Comparison of ENCODE assay signal across 8 mouse cellular contexts in genomic region chr12:112665881-112666544, GRCm38 (mm10). TPM values are rescaled to one million over a fixed set of nuclear protein-coding genes. Genes with fewer than 3 reads are reported as not detected.
A peak's percentile ranks its signal among the peaks of the same experiment; 100 is the strongest.
DNase-seq lines count a peak whose midpoint lies in the region; ATAC-seq and TF ChIP-seq lines count a peak whose summit lies in the region.

No protein-coding gene starts in this region.

- H3K36me3 ChIP-seq in forebrain, embryonic 13.5 days (ENCODE audit: poor library complexity, severe bottlenecking) = peaks cover 85% of the 10 kb centered on the region
- peaks cover 71% of the 10 kb centered on the region for H3K36me3 ChIP-seq in hindbrain, embryonic 14.5 days (replicated peaks; ENCODE audit: control insufficient read depth, insufficient read depth)
- peaks cover 68% of the 10 kb centered on the region for H3K36me3 ChIP-seq in neural tube, embryonic 13.5 days

- H3K27ac ChIP-seq in left cerebral cortex, adult 2 months = peak overlapping the region; percentile 66
- peak overlapping the region; percentile 95 for H3K27ac ChIP-seq in forebrain, embryonic 13.5 days
- H3K27ac ChIP-seq in hindbrain, embryonic 14.5 days = peak overlapping the region; percentile 88
- H3K27ac ChIP-seq in neural tube, embryonic 13.5 days (replicated peaks) = peak overlapping the region; percentile 96
- no peak overlapping the region for H3K27ac ChIP-seq in cerebellum, adult 2 months (ENCODE audit: insufficient read depth, low read length)

- no peak for TF ChIP-seq POLR2A in cerebellum, adult 2 months (IDR thresholded peaks at IDR 0.05; ENCODE audit: borderline replicate concordance, insufficient read depth, low read length)

- peak overlapping the region; percentile 47 for H3K4me2 ChIP-seq in forebrain, embryonic 13.5 days
- H3K4me2 ChIP-seq in hindbrain, embryonic 14.5 days (replicated peaks) = peak overlapping the region; percentile 27; the same call in 1 of the 2 replicates
- peak overlapping the region; percentile 36 for H3K4me2 ChIP-seq in neural tube, embryonic 13.5 days

- TF ChIP-seq CTCF in left cerebral cortex, adult 2 months (IDR thresholded peaks at IDR 0.05) = no peak
- no peak for TF ChIP-seq CTCF in cerebellum, adult 2 months (IDR thresholded peaks at IDR 0.05; ENCODE audit: borderline replicate concordance, insufficient read depth, low read depth, low read length)

- no peaks in the 10 kb centered on the region for H3K9me3 ChIP-seq in forebrain, embryonic 13.5 days (replicated peaks)
- no peaks in the 10 kb centered on the region for H3K9me3 ChIP-seq in hindbrain, embryonic 14.5 days (ENCODE audit: control insufficient read depth, low read length)
- H3K9me3 ChIP-seq in neural tube, embryonic 13.5 days = no peaks in the 10 kb centered on the region

- no peak for DNase-seq in left cerebral cortex, adult 2 months (ENCODE audit: extremely low spot score in 1 of 2, low spot score in 2 of 2)
- no peak for DNase-seq in left cerebral cortex, postnatal 25 days (ENCODE audit: low spot score in 2 of 2)
- no peak for DNase-seq in hindbrain, embryonic 14.5 days (ENCODE audit: low spot score)
- no peak for DNase-seq in thymus, postnatal 4 days
- DNase-seq in cerebellum, adult 2 months = no peak
- no peak for DNase-seq in kidney, postnatal 4 days

- no peaks in the 10 kb centered on the region for H3K27me3 ChIP-seq in forebrain, embryonic 13.5 days
- H3K27me3 ChIP-seq in hindbrain, embryonic 14.5 days (ENCODE audit: control insufficient read depth, insufficient read depth, low read length) = no peaks in the 10 kb centered on the region
- no peaks in the 10 kb centered on the region for H3K27me3 ChIP-seq in neural tube, embryonic 13.5 days
- no peaks in the 10 kb centered on the region for H3K27me3 ChIP-seq in cerebellum, adult 2 months (ENCODE audit: control insufficient read depth, insufficient read depth, low read length)

- ATAC-seq in forebrain, embryonic 13.5 days = no peak; the same call in 1 of the 2 replicates
- ATAC-seq in hindbrain, embryonic 14.5 days (ENCODE audit: low FRiP score) = no peak
- no peak for ATAC-seq in neural tube, embryonic 13.5 days (ENCODE audit: low read depth)

- no peak overlapping the region for H3K4me3 ChIP-seq in left cerebral cortex, adult 2 months
- peak overlapping the region; percentile 3; the same call in 1 of the 2 replicates for H3K4me3 ChIP-seq in forebrain, embryonic 13.5 days
- no peak overlapping the region for H3K4me3 ChIP-seq in hindbrain, embryonic 14.5 days (replicated peaks; ENCODE audit: low read length)
- H3K4me3 ChIP-seq in neural tube, embryonic 13.5 days = no peak overlapping the region
- H3K4me3 ChIP-seq in cerebellum, adult 2 months (replicated peaks; ENCODE audit: insufficient read depth, low read depth, low read length) = no peak overlapping the region

- H3K9ac ChIP-seq in forebrain, embryonic 13.5 days = peak overlapping the region; percentile 56
- H3K9ac ChIP-seq in hindbrain, embryonic 14.5 days = peak overlapping the region; percentile 9; the same call in 1 of the 2 replicates
- H3K9ac ChIP-seq in neural tube, embryonic 13.5 days = peak overlapping the region; percentile 52

- intact Hi-C loops in left cerebral cortex, adult 2 months (cut with DNase I) = no loop called here
- intact Hi-C loops in left cerebral cortex, postnatal 25 days (cut with DNase I) = no loop called here

- peaks cover 88% of the 10 kb centered on the region for H3K4me1 ChIP-seq in forebrain, embryonic 13.5 days
- peaks cover 60% of the 10 kb centered on the region for H3K4me1 ChIP-seq in hindbrain, embryonic 14.5 days (replicated peaks; ENCODE audit: control insufficient read depth, insufficient read depth, low read length)
- H3K4me1 ChIP-seq in neural tube, embryonic 13.5 days (replicated peaks) = peaks cover 100% of the 10 kb centered on the region
- H3K4me1 ChIP-seq in cerebellum, adult 2 months (ENCODE audit: control insufficient read depth, insufficient read depth, low read length) = peaks cover 41% of the 10 kb centered on the region

- 88% methylated on average over 9 of the region's 9 CpGs for WGBS in forebrain, embryonic 13.5 days
- 89% methylated on average over 9 of the region's 9 CpGs for WGBS in hindbrain, embryonic 14.5 days
- WGBS in neural tube, embryonic 13.5 days = 82% methylated on average over 9 of the region's 9 CpGs
- WGBS in cerebellum, adult 2 months = 70% methylated on average over 9 of the region's 9 CpGs

RNA-seq across cellular contexts. Expression of gene Akt1, which starts 8.7 kb away (rescaled TPM):
- total RNA-seq in left cerebral cortex, adult 2 months (2021) = 100 to 1,000 TPM; 144 to 157 TPM
- 100 to 1,000 TPM; 138 to 140 TPM for total RNA-seq in left cerebral cortex, postnatal 25 days (2021)
- 46.4 and 50.3 TPM in 2 replicates for polyA plus RNA-seq in forebrain, embryonic 13.5 days (2015; fragmentation: Nextera tagmentation; extraction: Ambion mirVana)
- polyA plus RNA-seq in hindbrain, embryonic 14.5 days (2014; fragmentation: Nextera tagmentation; extraction: Ambion mirVana) = 69.2 and 70.3 TPM in 2 replicates
- 73.4 and 101 TPM in 2 replicates for polyA plus RNA-seq in neural tube, embryonic 13.5 days (2015; fragmentation: Nextera tagmentation; extraction: Ambion mirVana)
- 163 and 177 TPM in 2 replicates for polyA plus RNA-seq in cerebellum, adult 2 months (2012; rRNA removed)

RNA-seq across cellular contexts. Expression of gene Zbtb42, which starts 12.6 kb away (rescaled TPM):
- 1 to 10 TPM; 1.1 to 1.2 TPM for total RNA-seq in left cerebral cortex, adult 2 months (2021)
- total RNA-seq in left cerebral cortex, postnatal 25 days (2021) = 1 to 10 TPM in 1 of 2 experiments, under 1 TPM in 1; 0.76 to 1.3 TPM
- 2.1 and 2.4 TPM in 2 replicates for polyA plus RNA-seq in forebrain, embryonic 13.5 days (2015; fragmentation: Nextera tagmentation; extraction: Ambion mirVana)
- 2.2 and 4.7 TPM in 2 replicates for polyA plus RNA-seq in hindbrain, embryonic 14.5 days (2014; fragmentation: Nextera tagmentation; extraction: Ambion mirVana)
- polyA plus RNA-seq in neural tube, embryonic 13.5 days (2015; fragmentation: Nextera tagmentation; extraction: Ambion mirVana) = 2.1 TPM in 2 replicates
- 1.5 and 1.8 TPM in 2 replicates for polyA plus RNA-seq in cerebellum, adult 2 months (2012; rRNA removed)

RNA-seq across cellular contexts. Expression of gene Siva1, which starts 21.5 kb away (rescaled TPM):
- 10 to 100 TPM; 19.7 to 21.5 TPM for total RNA-seq in left cerebral cortex, adult 2 months (2021)
- total RNA-seq in left cerebral cortex, postnatal 25 days (2021) = 10 to 100 TPM; 17.4 to 18.8 TPM
- 154 and 174 TPM in 2 replicates for polyA plus RNA-seq in forebrain, embryonic 13.5 days (2015; fragmentation: Nextera tagmentation; extraction: Ambion mirVana)
- 54.2 and 58.4 TPM in 2 replicates for polyA plus RNA-seq in hindbrain, embryonic 14.5 days (2014; fragmentation: Nextera tagmentation; extraction: Ambion mirVana)
- polyA plus RNA-seq in neural tube, embryonic 13.5 days (2015; fragmentation: Nextera tagmentation; extraction: Ambion mirVana) = 66.3 and 75.0 TPM in 2 replicates
- polyA plus RNA-seq in cerebellum, adult 2 months (2012; rRNA removed) = 33.6 and 34.6 TPM in 2 replicates

RNA-seq across cellular contexts. Expression of gene Adssl1, which starts 46.2 kb away (rescaled TPM):
- total RNA-seq in left cerebral cortex, adult 2 months (2021) = 10 to 100 TPM; 16.2 to 16.5 TPM
- 10 to 100 TPM; 16.4 to 18.2 TPM for total RNA-seq in left cerebral cortex, postnatal 25 days (2021)
- 1.4 and 2.1 TPM in 2 replicates for polyA plus RNA-seq in forebrain, embryonic 13.5 days (2015; fragmentation: Nextera tagmentation; extraction: Ambion mirVana)
- polyA plus RNA-seq in hindbrain, embryonic 14.5 days (2014; fragmentation: Nextera tagmentation; extraction: Ambion mirVana) = 5.3 and 5.5 TPM in 2 replicates
- 3.2 and 3.6 TPM in 2 replicates for polyA plus RNA-seq in neural tube, embryonic 13.5 days (2015; fragmentation: Nextera tagmentation; extraction: Ambion mirVana)
- 69.3 and 72.0 TPM in 2 replicates for polyA plus RNA-seq in cerebellum, adult 2 months (2012; rRNA removed)

RNA-seq across cellular contexts. Expression of gene Cep170b, which starts 54.2 kb away (rescaled TPM):
- total RNA-seq in left cerebral cortex, adult 2 months (2021) = 100 to 1,000 TPM; 280 to 294 TPM
- total RNA-seq in left cerebral cortex, postnatal 25 days (2021) = 100 to 1,000 TPM; 246 TPM
- polyA plus RNA-seq in forebrain, embryonic 13.5 days (2015; fragmentation: Nextera tagmentation; extraction: Ambion mirVana) = 11.0 and 13.1 TPM in 2 replicates
- 39.5 and 41.9 TPM in 2 replicates for polyA plus RNA-seq in hindbrain, embryonic 14.5 days (2014; fragmentation: Nextera tagmentation; extraction: Ambion mirVana)
- 23.7 and 26.9 TPM in 2 replicates for polyA plus RNA-seq in neural tube, embryonic 13.5 days (2015; fragmentation: Nextera tagmentation; extraction: Ambion mirVana)
- polyA plus RNA-seq in cerebellum, adult 2 months (2012; rRNA removed) = 102 and 107 TPM in 2 replicates
